Mouse (Mus musculus) testis, adult 2 months (tissue): ENCODE data around the gene Slc26a8. TPM values are rescaled to one million over a fixed set of nuclear protein-coding genes. Genes with fewer than 3 reads are reported as not detected.

ENCODE experiments used
- H3K27ac ChIP-seq: fragments of 200-500 bp; 2 replicates; pipeline ENCODE4 v1.5.1; 2012; ENCODE audit warnings: low read depth, low read length; ENCODE audit not compliant: control insufficient read depth, insufficient read depth
- H3K27me3 ChIP-seq: fragments of 200-500 bp; 2 replicates; pipeline ENCODE4 v1.6.1; 2012; ENCODE audit warnings: mild to moderate bottlenecking, low read length, moderate library complexity; ENCODE audit not compliant: control insufficient read depth, insufficient read depth
- H3K36me3 ChIP-seq: fragments of 200-500 bp; 2 replicates; pipeline ENCODE4 v1.6.1; 2012; ENCODE audit warnings: mild to moderate bottlenecking, low read length; ENCODE audit not compliant: control insufficient read depth, insufficient read depth
- H3K4me1 ChIP-seq: fragments of 200-500 bp; 2 replicates; pipeline ENCODE4 v1.6.1; 2012; ENCODE audit warnings: low read length; ENCODE audit not compliant: control insufficient read depth, insufficient read depth
- H3K4me3 ChIP-seq: fragments of 200-500 bp; 2 replicates; pipeline ENCODE4 v1.5.1; 2012; ENCODE audit warnings: low read depth, mild to moderate bottlenecking, low read length, moderate library complexity, mixed read lengths; ENCODE audit not compliant: control insufficient read depth
- CTCF ChIP-seq: fragments of 200-500 bp; IDR thresholded peaks from 2 replicates; pipeline ENCODE4 v1.5.1; 2012; ENCODE audit warnings: low read depth, mild to moderate bottlenecking, inconsistent platforms, low read length, moderate library complexity; ENCODE audit not compliant: control insufficient read depth, insufficient read depth, insufficient replicate concordance
- POLR2A ChIP-seq: fragments of 200-500 bp; IDR thresholded peaks from 2 replicates; pipeline ENCODE4 v1.6.1; 2012; ENCODE audit warnings: low read depth, mild to moderate bottlenecking, inconsistent platforms, low read length, moderate library complexity; ENCODE audit not compliant: control insufficient read depth
- polyA plus RNA-seq: library from polyadenylated mRNA; depleted of rRNA; stranded (reverse); fragments of >200 nt; gene quantifications from 2 replicates; pipeline ENCODE4 v1.2.3, GENCODE M21; 2012

The Slc26a8 gene
- polyA plus RNA-seq, 1 experiment = 188 TPM

GRCm38 (mm10) chr17:28622300-28622759 lies 67.7 kb downstream of the Slc26a8 start, which contains the start of gene Srpk1:
Gene Srpk1, minus strand, starts transcription at chr17:28622709.
- H3K27me3 ChIP-seq = no peaks in the 10 kb centered on the region
- TF ChIP-seq POLR2A = peak; percentile 88
- TF ChIP-seq CTCF = no peak
- H3K27ac ChIP-seq = peak within 1 kb of the TSS; percentile 93
- H3K4me1 ChIP-seq = peaks cover 13% of the 10 kb centered on the region
- peak within 1 kb of the TSS; percentile 99 for H3K4me3 ChIP-seq
- peaks cover 1% of the 10 kb centered on the region for H3K36me3 ChIP-seq

GRCm38 (mm10) chr17:28621381-28622299 lies 68.4 kb downstream of the Slc26a8 start:
- H3K4me1 ChIP-seq = peaks cover 13% of the 10 kb centered on the region
- TF ChIP-seq CTCF = no peak
- no peak; the same call in 1 of the 2 replicates for TF ChIP-seq POLR2A
- H3K27ac ChIP-seq = peak overlapping the region; percentile 93

GRCm38 (mm10) chr17:28618775-28619174 lies 71.3 kb downstream of the Slc26a8 start:
- H3K27me3 ChIP-seq = no peaks in the 10 kb centered on the region
- no peak overlapping the region for H3K27ac ChIP-seq
- TF ChIP-seq POLR2A (no peak), CTCF (no peak)
- peaks cover 13% of the 10 kb centered on the region for H3K4me1 ChIP-seq
- H3K36me3 ChIP-seq = peaks cover 1% of the 10 kb centered on the region
- H3K4me3 ChIP-seq = no peak overlapping the region

More at GRCm38 (mm10) chr17:28621381-28622299, 68.4 kb downstream of the Slc26a8 start:
- H3K4me3 ChIP-seq = peak overlapping the region; percentile 99
- no peaks in the 10 kb centered on the region for H3K27me3 ChIP-seq
- H3K36me3 ChIP-seq = peaks cover 1% of the 10 kb centered on the region

- H3K4me3 ChIP-seq = no peak overlapping the region
- TF ChIP-seq POLR2A (no peak), CTCF (no peak)
- H3K36me3 ChIP-seq = peaks cover 1% of the 10 kb centered on the region
- no peak overlapping the region for H3K27ac ChIP-seq
- peaks cover 13% of the 10 kb centered on the region for H3K4me1 ChIP-seq
- no peaks in the 10 kb centered on the region for H3K27me3 ChIP-seq
Measured at GRCm38 (mm10) chr17:28618124-28618523, 71.9 kb downstream of the Slc26a8 start.

- H3K36me3 ChIP-seq = peaks cover 1% of the 10 kb centered on the region
- no peak overlapping the region for H3K27ac ChIP-seq
- H3K4me1 ChIP-seq = peaks cover 13% of the 10 kb centered on the region
- no peak overlapping the region for H3K4me3 ChIP-seq
- H3K27me3 ChIP-seq = no peaks in the 10 kb centered on the region
- TF ChIP-seq POLR2A = no peak
Measured at GRCm38 (mm10) chr17:28617636-28618035, 72.4 kb downstream of the Slc26a8 start.

- Histone ChIP-seq H3K36me3 (peaks cover 1% of the 10 kb centered on the region; the same call in 1 of the 2 replicates), H3K27ac (no peak overlapping the region), H3K27me3 (no peaks in the 10 kb centered on the region), H3K4me1 (no peaks in the 10 kb centered on the region), H3K4me3 (no peak overlapping the region)
- TF ChIP-seq CTCF (no peak), POLR2A (no peak)
Measured at GRCm38 (mm10) chr17:28615332-28615731, 74.7 kb downstream of the Slc26a8 start.

- H3K36me3 ChIP-seq = no peaks in the 10 kb centered on the region
- no peak overlapping the region for H3K27ac ChIP-seq
- H3K4me3 ChIP-seq = no peak overlapping the region
- no peaks in the 10 kb centered on the region for H3K27me3 ChIP-seq
- TF ChIP-seq POLR2A (no peak), CTCF (no peak)
- no peaks in the 10 kb centered on the region for H3K4me1 ChIP-seq
Measured at GRCm38 (mm10) chr17:28613096-28613495, 76.9 kb downstream of the Slc26a8 start.

- Histone ChIP-seq H3K27me3 (no peaks in the 10 kb centered on the region), H3K36me3 (no peaks in the 10 kb centered on the region; the same call in none of the 2 replicates), H3K27ac (no peak overlapping the region), H3K4me1 (no peaks in the 10 kb centered on the region), H3K4me3 (no peak overlapping the region)
- TF ChIP-seq POLR2A = no peak
- TF ChIP-seq CTCF = no peak
Measured at GRCm38 (mm10) chr17:28612603-28613002, 77.4 kb downstream of the Slc26a8 start.
